Mouse (Mus musculus) intestine, embryonic 15.5 days (tissue): ENCODE results near the gene Rag1. TPM values are rescaled to one million over a fixed set of nuclear protein-coding genes. Genes with fewer than 3 reads are reported as not detected.

ENCODE experiments used
- ATAC-seq: fragments of 200-750 bp; cut with Nextera tagmentation; 2 replicates; pipeline ENCODE4 v1.8.0; 2017; ENCODE audit warnings: moderate TSS enrichment, moderate library complexity
- H3K27ac ChIP-seq: fragments of 300-500 bp; sonication (generic); 2 replicates; pipeline ENCODE4 v1.5.1; 2015; ENCODE audit warnings: mild to moderate bottlenecking, inconsistent platforms
- H3K27me3 ChIP-seq: fragments of 300-500 bp; sonication (generic); replicated peaks from 2 replicates; pipeline ENCODE4 v1.6.1; 2015; ENCODE audit warnings: inconsistent platforms
- H3K36me3 ChIP-seq: fragments of 300-500 bp; sonication (generic); 2 replicates; pipeline ENCODE4 v1.6.1; 2015; ENCODE audit warnings: inconsistent platforms
- H3K4me1 ChIP-seq: fragments of 300-500 bp; sonication (generic); replicated peaks from 2 replicates; pipeline ENCODE4 v1.6.1; 2015; ENCODE audit warnings: inconsistent platforms
- H3K4me2 ChIP-seq: fragments of 300-500 bp; sonication (generic); replicated peaks from 2 replicates; pipeline ENCODE4 v1.6.1; 2015; ENCODE audit warnings: mild to moderate bottlenecking, inconsistent platforms
- H3K4me3 ChIP-seq: fragments of 300-500 bp; sonication (generic); replicated peaks from 2 replicates; pipeline ENCODE4 v1.5.1; 2015; ENCODE audit warnings: inconsistent platforms
- H3K9ac ChIP-seq: fragments of 300-500 bp; sonication (generic); 2 replicates; pipeline ENCODE4 v1.6.1; 2015; ENCODE audit warnings: inconsistent platforms
- H3K9me3 ChIP-seq: fragments of 300-500 bp; sonication (generic); 2 replicates; pipeline ENCODE4 v1.6.1; 2016; ENCODE audit warnings: inconsistent platforms
- WGBS: fragments of 180-500 bp; shearing (Covaris S2); methylation state at CpG from one replicate; pipeline ENCODE4 v1.1.7; 2015; 5-methylcytosine and 5-hydroxymethylcytosine counted together
- polyA plus RNA-seq: library from polyadenylated mRNA; unstranded; fragments of >200 nt; fragmentation: Nextera tagmentation; extraction: Ambion mirVana; gene quantifications from 2 replicates; pipeline ENCODE4 v1.2.1, GENCODE M21; 2015

Rag1 gene
- polyA plus RNA-seq, 1 experiment from 2014 or later = 0.03 TPM

DNA sequence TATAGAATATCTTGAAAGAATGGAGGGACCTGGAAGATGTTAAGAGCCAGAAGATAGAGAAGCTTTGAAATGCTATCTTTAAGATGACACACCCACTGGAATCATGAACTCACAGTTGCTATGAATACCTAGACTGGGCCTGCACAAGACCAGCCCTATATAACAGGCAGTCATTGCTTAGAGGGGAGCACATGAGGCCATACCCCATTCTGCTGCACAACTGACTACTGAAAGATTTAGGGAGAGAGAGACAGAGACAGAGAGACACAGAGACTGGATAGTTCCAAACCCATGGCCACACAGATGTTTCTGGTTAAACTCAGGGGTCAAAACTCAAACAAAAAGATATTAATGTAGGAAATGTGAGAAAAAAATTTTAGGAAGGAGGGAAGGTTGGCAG is 22.1 kb downstream of the Rag1 start:
- no peak for ATAC-seq
- H3K27me3 ChIP-seq = no peaks in the 10 kb centered on the region
- H3K9me3 ChIP-seq = no peaks in the 10 kb centered on the region
- H3K4me1 ChIP-seq = no peaks in the 10 kb centered on the region
- H3K4me3 ChIP-seq = no peak overlapping the region
- H3K27ac ChIP-seq = no peak overlapping the region
- H3K36me3 ChIP-seq = no peaks in the 10 kb centered on the region
- H3K9ac ChIP-seq = no peak overlapping the region
- no peak overlapping the region for H3K4me2 ChIP-seq

DNA sequence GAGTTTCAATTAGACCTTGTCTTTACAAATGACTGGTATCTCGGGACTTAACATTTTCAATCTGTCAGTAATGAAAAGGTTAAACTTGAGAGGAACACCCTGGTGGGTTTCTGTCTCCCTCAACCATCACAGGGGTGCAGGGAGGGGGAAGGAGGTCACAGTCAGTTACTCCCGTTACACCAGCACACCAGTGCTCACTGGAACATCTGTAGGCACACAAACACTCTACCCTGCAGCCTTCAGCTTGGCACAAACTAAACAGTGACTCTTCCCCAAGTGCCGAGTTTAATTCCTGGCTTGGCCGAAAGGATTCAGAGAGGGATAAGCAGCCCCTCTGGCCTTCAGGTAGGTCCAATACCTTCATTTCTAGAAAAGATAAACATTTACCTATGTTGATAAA is 24.8 kb downstream of the Rag1 start, which contains the start of gene Rag2:
Gene Rag2 (plus strand): TSS at position 193 of the 400 bp plus-strand sequence.
- H3K9ac ChIP-seq = no peak within 1 kb of the TSS
- no peaks in the 10 kb centered on the region for H3K4me1 ChIP-seq
- no peak within 1 kb of the TSS for H3K27ac ChIP-seq
- 49% methylated on average over 4 of the region's 4 CpGs for WGBS
- H3K27me3 ChIP-seq = no peaks in the 10 kb centered on the region
- no peak for ATAC-seq
- no peak within 1 kb of the TSS for H3K4me2 ChIP-seq
- H3K4me3 ChIP-seq = no peak within 1 kb of the TSS
- no peaks in the 10 kb centered on the region for H3K36me3 ChIP-seq
- no peaks in the 10 kb centered on the region for H3K9me3 ChIP-seq

DNA sequence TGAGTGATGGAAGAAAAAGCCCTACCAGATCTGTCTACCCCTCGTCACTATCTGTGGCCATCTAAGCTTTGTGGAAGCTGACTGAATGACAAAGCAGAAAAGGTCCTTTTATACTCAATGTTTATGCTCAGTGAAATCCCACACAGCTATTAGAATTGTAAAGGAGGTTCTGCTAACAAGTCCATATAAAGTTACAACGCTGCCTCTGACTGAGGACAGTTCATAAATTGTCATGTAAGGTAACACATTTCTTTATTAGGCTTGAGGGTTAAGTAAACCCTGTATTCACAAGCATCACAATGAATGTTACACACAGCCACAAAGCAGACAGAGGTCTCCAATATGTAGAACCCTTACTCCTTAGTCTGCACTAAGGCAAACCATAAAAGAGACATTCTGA is 25.3 kb downstream of the Rag1 start:
- no peaks in the 10 kb centered on the region for H3K4me1 ChIP-seq
- no peak overlapping the region for H3K27ac ChIP-seq
- H3K9me3 ChIP-seq = no peaks in the 10 kb centered on the region
- H3K27me3 ChIP-seq = no peaks in the 10 kb centered on the region
- no peaks in the 10 kb centered on the region for H3K36me3 ChIP-seq
- no peak overlapping the region for H3K4me2 ChIP-seq
- no peak overlapping the region for H3K4me3 ChIP-seq
- no peak for ATAC-seq
- WGBS = 66% methylated on average over 2 of the region's 2 CpGs
- no peak overlapping the region for H3K9ac ChIP-seq

DNA sequence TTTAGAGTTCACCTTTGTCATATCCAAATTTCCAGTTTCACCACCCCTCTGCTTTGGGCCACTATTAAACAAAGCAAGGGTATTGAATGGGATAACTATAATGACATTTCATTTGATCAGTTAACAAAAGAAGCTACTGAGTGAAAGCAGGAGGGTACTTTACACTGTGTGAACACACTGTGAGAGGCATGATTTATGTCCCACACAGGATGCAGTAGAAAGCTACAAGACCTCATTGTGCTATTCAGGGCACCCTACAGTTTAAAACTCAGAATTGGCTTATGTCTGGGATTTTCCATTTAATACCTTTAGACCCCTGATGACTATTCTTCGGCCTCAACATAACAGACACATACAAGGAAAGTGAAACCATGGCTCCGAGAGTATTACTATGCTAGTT is 26.3 kb downstream of the Rag1 start:
- Histone ChIP-seq H3K9ac (no peak overlapping the region), H3K9me3 (no peaks in the 10 kb centered on the region), H3K4me2 (no peak overlapping the region), H3K36me3 (no peaks in the 10 kb centered on the region), H3K4me1 (no peaks in the 10 kb centered on the region), H3K4me3 (no peak overlapping the region), H3K27me3 (no peaks in the 10 kb centered on the region), H3K27ac (no peak overlapping the region)
- no peak for ATAC-seq
- WGBS = 94% methylated on average over 2 of the region's 2 CpGs

DNA sequence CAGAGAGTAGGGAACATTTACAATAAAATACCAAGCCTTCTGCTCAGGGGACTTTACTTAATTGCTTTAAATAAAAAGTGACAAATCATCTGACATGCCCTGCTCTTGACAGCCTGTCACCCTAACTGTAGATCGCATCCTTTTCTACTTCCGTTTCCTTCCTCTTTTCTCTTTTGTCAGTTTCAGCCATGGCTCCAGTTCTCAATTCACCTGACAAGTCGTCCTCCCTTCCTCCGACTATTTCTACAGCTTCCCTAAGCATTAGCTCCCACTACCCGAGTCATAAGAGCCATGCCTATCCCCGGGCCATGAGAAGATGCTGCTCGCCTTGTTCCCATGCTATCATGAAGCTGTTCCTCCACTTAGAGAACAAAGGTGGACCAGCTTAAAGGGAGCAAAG is 27.7 kb downstream of the Rag1 start:
- WGBS = 70% methylated on average over 7 of the region's 7 CpGs
- Histone ChIP-seq H3K27me3 (no peaks in the 10 kb centered on the region), H3K9me3 (no peaks in the 10 kb centered on the region), H3K9ac (no peak overlapping the region), H3K27ac (no peak overlapping the region), H3K4me2 (no peak overlapping the region), H3K4me1 (no peaks in the 10 kb centered on the region), H3K36me3 (no peaks in the 10 kb centered on the region), H3K4me3 (no peak overlapping the region)
- no peak for ATAC-seq

DNA sequence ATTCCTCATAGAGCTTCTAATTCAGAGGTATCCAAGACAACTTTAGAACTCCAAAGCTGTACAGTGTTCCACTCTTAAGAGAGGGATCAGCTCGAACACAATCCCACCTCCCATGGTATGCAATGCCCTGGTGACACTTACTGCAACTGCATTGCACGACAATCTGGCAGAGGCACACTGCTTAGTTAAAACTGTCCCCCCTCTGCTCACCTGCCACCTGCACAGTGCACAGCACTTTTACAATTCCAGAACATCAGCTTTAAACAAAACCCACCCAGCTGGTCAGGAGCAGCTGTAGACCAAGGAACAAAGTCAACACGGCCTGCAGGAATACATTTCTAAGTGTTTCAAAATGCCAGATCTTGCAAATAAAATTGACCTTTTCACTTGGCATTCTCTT is 28.4 kb downstream of the Rag1 start:
- no peak for ATAC-seq
- Histone ChIP-seq H3K4me3 (no peak overlapping the region), H3K4me2 (no peak overlapping the region), H3K9ac (no peak overlapping the region), H3K4me1 (no peaks in the 10 kb centered on the region), H3K27me3 (no peaks in the 10 kb centered on the region), H3K27ac (no peak overlapping the region), H3K9me3 (no peaks in the 10 kb centered on the region), H3K36me3 (no peaks in the 10 kb centered on the region)
- 59% methylated on average over 3 of the region's 3 CpGs for WGBS

DNA sequence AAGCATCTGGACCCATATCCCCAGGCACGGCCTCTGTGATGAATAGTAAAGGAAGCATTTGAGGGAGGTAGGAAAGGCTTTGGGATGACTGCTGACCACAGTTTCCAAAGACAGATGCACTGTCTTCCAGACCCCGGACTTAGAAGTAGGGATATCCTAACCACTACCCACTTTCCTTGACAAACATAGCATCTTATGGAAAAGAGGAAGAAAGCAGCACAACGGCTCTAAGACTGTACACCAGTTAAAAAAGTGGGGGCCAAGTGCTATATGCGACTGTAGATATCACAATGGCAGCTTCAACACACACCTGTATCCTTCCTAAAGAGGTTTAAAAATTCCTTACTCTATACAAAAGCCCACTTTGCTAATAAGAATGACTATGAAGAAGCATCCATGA is 30.9 kb downstream of the Rag1 start:
- H3K4me3 ChIP-seq = no peak overlapping the region
- H3K9me3 ChIP-seq = no peaks in the 10 kb centered on the region
- no peaks in the 10 kb centered on the region for H3K36me3 ChIP-seq
- WGBS = 83% methylated on average over 4 of the region's 4 CpGs
- no peaks in the 10 kb centered on the region for H3K4me1 ChIP-seq
- no peak overlapping the region for H3K4me2 ChIP-seq
- H3K9ac ChIP-seq = no peak overlapping the region
- H3K27me3 ChIP-seq = no peaks in the 10 kb centered on the region
- H3K27ac ChIP-seq = no peak overlapping the region
- ATAC-seq = no peak

DNA sequence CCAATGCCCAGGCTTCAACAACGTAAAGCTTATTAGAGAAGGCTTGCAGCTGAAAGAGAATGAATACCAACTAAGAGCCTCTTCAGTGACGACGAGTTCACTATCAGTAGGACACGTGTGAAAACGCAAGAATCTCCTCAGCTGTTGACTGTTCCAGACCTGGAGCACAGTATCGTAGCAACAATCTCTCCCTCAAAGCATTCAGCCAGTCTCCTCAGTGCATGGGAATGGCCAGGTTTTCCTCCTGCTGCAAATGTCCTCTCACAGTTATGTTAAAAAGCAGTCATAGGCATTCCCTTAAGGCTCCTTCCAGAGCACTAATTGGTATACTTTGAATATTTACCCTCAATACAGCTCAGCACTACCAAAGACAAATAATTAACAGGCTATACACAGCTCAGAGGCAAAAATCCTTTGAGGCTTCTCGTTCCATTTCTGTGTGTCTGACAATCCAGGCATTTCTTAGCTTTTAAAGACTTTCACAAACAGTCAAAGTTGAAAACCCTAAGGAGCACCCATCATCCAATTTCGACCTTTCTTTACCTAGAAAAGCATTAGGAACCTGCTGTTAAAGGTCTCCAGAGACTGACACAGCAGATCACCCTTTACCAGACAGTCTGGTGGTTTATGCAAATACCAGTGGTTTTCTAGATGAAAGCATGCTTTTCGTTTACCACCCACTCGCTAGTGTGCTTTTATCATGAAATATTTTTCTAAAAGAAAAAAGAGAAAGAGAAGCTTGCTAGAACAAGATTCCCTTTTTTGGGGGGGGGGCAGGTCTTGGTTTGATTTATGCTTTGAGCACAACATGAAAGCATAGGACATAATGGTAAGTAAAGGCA is 33.6 kb downstream of the Rag1 start:
- no peak for ATAC-seq
- WGBS = 67% methylated on average over 10 of the region's 10 CpGs
- H3K4me2 ChIP-seq = no peak overlapping the region

DNA sequence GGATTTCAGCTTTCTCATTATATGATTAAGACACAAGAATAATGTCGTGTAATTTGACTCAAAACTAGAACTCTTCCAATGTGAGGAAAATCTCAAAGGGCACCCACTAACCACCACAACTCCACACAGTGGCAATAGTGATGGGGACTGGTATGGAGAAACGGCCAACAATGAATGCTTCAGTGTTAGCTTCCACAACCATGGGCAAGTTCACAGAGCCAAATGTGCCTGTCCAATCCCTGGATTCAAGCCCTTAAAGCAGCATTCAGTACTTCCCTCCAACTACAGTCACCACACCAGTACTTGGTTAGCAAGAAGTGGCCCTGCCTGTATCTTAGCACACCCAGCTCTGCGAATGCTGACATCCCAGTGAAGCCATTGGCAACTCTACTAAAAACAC is 38.4 kb downstream of the Rag1 start:
- Histone ChIP-seq H3K9ac (no peak overlapping the region), H3K27me3 (no peaks in the 10 kb centered on the region), H3K4me1 (no peaks in the 10 kb centered on the region), H3K27ac (no peak overlapping the region), H3K9me3 (no peaks in the 10 kb centered on the region), H3K36me3 (no peaks in the 10 kb centered on the region), H3K4me3 (no peak overlapping the region), H3K4me2 (no peak overlapping the region)
- WGBS = 87% methylated on average over 3 of the region's 3 CpGs
- ATAC-seq = no peak

More for the DNA sequence above, 33.6 kb downstream of the Rag1 start:
- H3K36me3 ChIP-seq = no peaks in the 10 kb centered on the region
- H3K4me1 ChIP-seq = no peaks in the 10 kb centered on the region
- H3K4me3 ChIP-seq = no peak overlapping the region
- H3K9ac ChIP-seq = no peak overlapping the region
- H3K27ac ChIP-seq = no peak overlapping the region
- no peaks in the 10 kb centered on the region for H3K27me3 ChIP-seq
- H3K9me3 ChIP-seq = no peaks in the 10 kb centered on the region

DNA sequence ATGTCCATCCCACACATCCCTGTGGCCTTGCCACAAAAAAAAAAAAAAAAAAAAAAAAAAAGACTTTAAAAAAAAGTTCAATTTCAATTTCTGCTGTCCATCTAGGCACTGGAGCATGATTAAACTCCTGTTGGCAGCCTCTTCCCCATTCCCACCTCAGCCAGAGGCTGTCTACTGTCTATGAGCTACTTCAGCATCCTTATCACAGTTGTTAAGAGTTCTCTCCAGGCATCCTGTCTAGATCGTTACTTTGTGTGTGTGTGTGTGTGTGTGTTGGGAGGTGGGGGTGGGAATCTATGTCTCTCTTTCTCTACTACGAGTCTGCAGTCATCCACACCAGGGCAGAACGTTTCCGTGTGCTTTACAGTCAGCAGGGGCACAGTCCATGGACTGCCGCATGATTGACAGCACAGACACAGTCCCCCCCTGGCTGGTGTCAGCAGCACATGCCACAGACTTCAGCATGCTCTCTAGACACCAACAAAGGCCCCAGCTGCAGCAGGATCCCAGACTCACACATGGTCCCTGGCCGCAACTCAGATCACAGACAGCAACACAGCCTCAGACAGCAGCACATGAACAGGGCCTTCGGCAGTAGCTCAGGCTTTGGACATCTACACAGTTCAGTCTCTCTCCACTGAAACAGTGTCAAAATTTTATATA is 40.9 kb downstream of the Rag1 start:
- no peak overlapping the region for H3K9ac ChIP-seq
- H3K4me3 ChIP-seq = no peak overlapping the region
- no peaks in the 10 kb centered on the region for H3K27me3 ChIP-seq
- WGBS = 80% methylated on average over 7 of the region's 7 CpGs
- ATAC-seq = no peak
- no peaks in the 10 kb centered on the region for H3K9me3 ChIP-seq
- no peak overlapping the region for H3K4me2 ChIP-seq
- H3K27ac ChIP-seq = no peak overlapping the region
- H3K36me3 ChIP-seq = no peaks in the 10 kb centered on the region
- H3K4me1 ChIP-seq = no peaks in the 10 kb centered on the region

DNA sequence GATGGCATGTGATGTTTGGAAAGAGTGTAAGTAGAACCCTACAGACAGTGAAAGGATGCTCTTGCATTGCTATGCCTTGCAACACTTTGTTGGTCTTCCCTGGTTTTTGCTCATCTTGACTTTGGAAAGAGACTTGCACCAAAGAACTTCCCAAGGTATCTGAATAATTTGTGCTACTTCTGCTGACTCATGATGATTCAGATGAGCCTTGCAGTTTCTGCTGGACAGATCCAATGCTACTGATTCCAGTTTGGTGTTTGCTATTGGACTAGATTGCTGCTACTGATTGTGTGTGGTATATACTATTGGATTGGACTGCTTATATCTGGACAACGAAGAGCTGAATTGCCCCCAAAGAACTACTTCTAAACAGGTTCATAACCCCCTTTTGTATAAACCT is 46.2 kb downstream of the Rag1 start:
- no peaks in the 10 kb centered on the region for H3K4me1 ChIP-seq
- no peaks in the 10 kb centered on the region for H3K27me3 ChIP-seq
- H3K4me2 ChIP-seq = no peak overlapping the region
- H3K9ac ChIP-seq = no peak overlapping the region
- H3K9me3 ChIP-seq = no peaks in the 10 kb centered on the region
- no peak overlapping the region for H3K4me3 ChIP-seq
- H3K36me3 ChIP-seq = no peaks in the 10 kb centered on the region
- no peak overlapping the region for H3K27ac ChIP-seq
- WGBS = 98% methylated on average over 1 of the region's 1 CpGs
- ATAC-seq = no peak

DNA sequence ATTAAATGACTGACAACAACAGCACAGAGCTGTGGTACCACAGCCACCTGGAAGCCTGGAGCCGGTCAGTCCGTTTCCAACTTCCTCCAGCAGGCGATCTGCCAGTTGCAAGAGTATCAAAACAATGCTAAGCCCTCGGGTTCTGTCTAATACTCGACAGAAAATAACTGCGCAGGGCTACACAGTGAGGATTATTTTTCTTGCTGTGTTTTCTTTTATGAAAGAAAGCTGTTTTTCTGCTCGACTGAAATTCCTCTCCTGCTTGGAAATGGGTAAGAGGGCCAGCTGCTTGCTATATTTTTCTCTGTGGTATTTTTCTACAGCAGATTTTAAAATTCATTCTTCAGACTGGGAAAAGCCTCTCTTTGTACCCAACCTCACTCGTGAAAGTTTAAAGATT is 48.6 kb downstream of the Rag1 start:
- no peak overlapping the region for H3K4me3 ChIP-seq
- H3K36me3 ChIP-seq = no peaks in the 10 kb centered on the region
- no peaks in the 10 kb centered on the region for H3K27me3 ChIP-seq
- no peak for ATAC-seq
- no peaks in the 10 kb centered on the region for H3K4me1 ChIP-seq
- H3K4me2 ChIP-seq = no peak overlapping the region
- 36% methylated on average over 8 of the region's 8 CpGs for whole genome bisulfite sequencing
- no peak overlapping the region for H3K9ac ChIP-seq
- 0 out of 2 replicates have a peak overlapping the region, but pooled peaks have one; percentile 27 for H3K27ac ChIP-seq
- no peaks in the 10 kb centered on the region for H3K9me3 ChIP-seq
